Mouse (Mus musculus): ENCODE measurements at regions not wholly inside any gene's neighbourhood (a gene's known extent, or its start where the extent isn't known, plus 50 kb on each side); places are given as distances from the start of the nearest gene placed in this dataset.

GRCm38 (mm10) chr7:138650946-138651345 is 194.9 kb upstream of the Ppp2r2d start:
- H3K27me3 ChIP-seq (replicated peaks; ENCODE audit: control insufficient read depth, insufficient read depth, low read length), result no peaks in the 10 kb centered on the region
- H3K9ac ChIP-seq (ENCODE audit: low read depth, low read length), result no peak overlapping the region
- ATAC-seq, result no peak
- no peak overlapping the region for H3K27ac ChIP-seq (ENCODE audit: low read depth, low read length)
- no peaks in the 10 kb centered on the region for H3K9me3 ChIP-seq (ENCODE audit: control insufficient read depth)
- no peaks in the 10 kb centered on the region for H3K4me1 ChIP-seq (replicated peaks; ENCODE audit: control insufficient read depth, insufficient read depth, low read length)
- TF ChIP-seq CTCF (IDR thresholded peaks at IDR 0.05; ENCODE audit: low read depth), result no peak
- H3K36me3 ChIP-seq (ENCODE audit: control insufficient read depth, insufficient read depth), result no peaks in the 10 kb centered on the region
- WGBS, result 82% methylated on average over 5 of the region's 5 CpGs
- H3K4me3 ChIP-seq (ENCODE audit: low read depth, low read length), result no peak overlapping the region
- no peak overlapping the region for H3K4me2 ChIP-seq (replicated peaks; ENCODE audit: low read depth)

DNA sequence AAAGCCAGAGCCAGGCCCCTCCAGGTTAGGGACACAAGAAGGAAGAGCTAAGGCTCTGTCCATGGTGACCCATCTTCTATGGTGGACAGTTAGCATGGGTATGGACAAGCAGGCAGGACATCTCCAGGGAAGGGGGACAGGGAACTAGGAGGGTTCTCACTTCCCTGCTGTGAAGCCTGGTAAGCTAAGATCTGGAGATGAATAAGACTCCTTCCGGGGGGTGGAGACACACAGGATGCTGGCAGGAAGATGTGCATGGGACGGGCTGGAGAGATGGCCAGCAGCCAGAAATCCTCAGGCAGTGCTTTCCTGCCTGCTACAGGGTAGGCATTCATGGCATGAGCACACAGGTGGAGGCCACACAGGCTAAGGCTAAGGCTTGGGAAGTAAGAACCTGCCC is 198.2 kb upstream of the Ppp2r2d start:
- Histone ChIP-seq H3K27me3 (replicated peaks; ENCODE audit: control insufficient read depth, insufficient read depth, low read length) (no peaks in the 10 kb centered on the region), H3K27ac (ENCODE audit: low read depth, low read length) (no peak overlapping the region), H3K9me3 (ENCODE audit: control insufficient read depth) (no peaks in the 10 kb centered on the region), H3K4me1 (replicated peaks; ENCODE audit: control insufficient read depth, insufficient read depth, low read length) (no peaks in the 10 kb centered on the region), H3K4me2 (replicated peaks; ENCODE audit: low read depth) (no peak overlapping the region), H3K4me3 (ENCODE audit: low read depth, low read length) (no peak overlapping the region), H3K9ac (ENCODE audit: low read depth, low read length) (no peak overlapping the region), H3K36me3 (ENCODE audit: control insufficient read depth, insufficient read depth) (no peaks in the 10 kb centered on the region)
- 66% methylated on average over 2 of the region's 2 CpGs for WGBS
- no peak for TF ChIP-seq CTCF (IDR thresholded peaks at IDR 0.05; ENCODE audit: low read depth)
- ATAC-seq, result no peak

GRCm38 (mm10) chr7:138640492-138641165 is 205.2 kb upstream of the Ppp2r2d start:
- no peaks in the 10 kb centered on the region for H3K9me3 ChIP-seq (ENCODE audit: control insufficient read depth)
- H3K4me2 ChIP-seq (replicated peaks; ENCODE audit: low read depth), result no peak overlapping the region
- no peak overlapping the region for H3K4me3 ChIP-seq (ENCODE audit: low read depth, low read length)
- ATAC-seq, result no peak
- TF ChIP-seq CTCF (IDR thresholded peaks at IDR 0.05; ENCODE audit: low read depth), result no peak
- H3K27me3 ChIP-seq (replicated peaks; ENCODE audit: control insufficient read depth, insufficient read depth, low read length), result no peaks in the 10 kb centered on the region
- H3K27ac ChIP-seq (ENCODE audit: low read depth, low read length), result no peak overlapping the region
- no peak overlapping the region for H3K9ac ChIP-seq (ENCODE audit: low read depth, low read length)
- 65% methylated on average over 6 of the region's 6 CpGs for WGBS
- H3K36me3 ChIP-seq (ENCODE audit: control insufficient read depth, insufficient read depth), result no peaks in the 10 kb centered on the region
- no peaks in the 10 kb centered on the region for H3K4me1 ChIP-seq (replicated peaks; ENCODE audit: control insufficient read depth, insufficient read depth, low read length)

DNA sequence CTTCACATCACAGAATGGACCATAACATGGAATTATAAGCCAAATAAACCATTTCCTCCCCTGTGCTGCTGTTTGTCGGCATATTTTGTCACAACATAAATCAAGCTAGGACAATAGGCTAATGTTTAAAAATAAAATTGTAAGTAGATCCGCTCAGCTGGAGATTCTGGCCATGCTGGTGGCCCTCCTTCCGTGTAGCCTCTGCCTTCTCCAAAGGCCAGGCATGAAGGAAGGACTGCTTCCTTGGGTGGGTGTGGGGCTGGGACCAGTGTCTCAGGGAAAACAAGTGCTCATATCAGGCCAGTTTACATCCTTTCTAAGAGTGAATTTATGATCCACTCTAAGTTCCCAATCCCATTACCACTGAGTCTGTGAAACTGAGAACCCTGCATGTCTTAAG is 206.3 kb upstream of the Ppp2r2d start:
- no peaks in the 10 kb centered on the region for H3K36me3 ChIP-seq (ENCODE audit: control insufficient read depth, insufficient read depth)
- H3K4me3 ChIP-seq (ENCODE audit: low read depth, low read length), result no peak overlapping the region
- WGBS, result 68% methylated on average over 3 of the region's 3 CpGs

DNA sequence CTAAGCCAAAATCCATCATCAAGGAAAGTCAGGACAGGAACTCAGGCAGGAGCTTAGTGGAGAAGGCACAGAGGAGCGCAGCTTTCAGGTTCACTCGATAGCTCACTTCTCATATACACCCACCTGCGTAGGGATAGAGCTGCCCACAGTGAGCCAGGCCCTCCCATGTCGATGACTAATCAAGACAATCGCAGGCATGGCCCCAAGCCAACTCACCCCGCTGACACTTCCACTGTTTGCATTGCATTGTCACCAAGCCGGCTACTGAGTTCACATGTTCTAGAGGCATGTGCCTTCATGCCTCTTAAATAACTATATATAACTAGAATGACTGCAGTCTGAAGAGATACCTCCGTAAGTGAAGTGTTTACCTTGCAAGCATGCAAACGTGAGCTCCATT is 219.8 kb upstream of the Ppp2r2d start:
- Histone ChIP-seq H3K4me2 (replicated peaks; ENCODE audit: low read depth) (no peak overlapping the region), H3K27me3 (replicated peaks; ENCODE audit: control insufficient read depth, insufficient read depth, low read length) (0 out of 2 replicates have a peak, but pooled peaks cover 3% of the 10 kb centered on the region), H3K9ac (ENCODE audit: low read depth, low read length) (no peak overlapping the region), H3K9me3 (ENCODE audit: control insufficient read depth) (no peaks in the 10 kb centered on the region), H3K36me3 (ENCODE audit: control insufficient read depth, insufficient read depth) (no peaks in the 10 kb centered on the region), H3K4me3 (ENCODE audit: low read depth, low read length) (no peak overlapping the region), H3K4me1 (replicated peaks; ENCODE audit: control insufficient read depth, insufficient read depth, low read length) (no peaks in the 10 kb centered on the region), H3K27ac (ENCODE audit: low read depth, low read length) (no peak overlapping the region)
- ATAC-seq, result no peak
- 70% methylated on average over 9 of the region's 9 CpGs for WGBS
- TF ChIP-seq CTCF (IDR thresholded peaks at IDR 0.05; ENCODE audit: low read depth), result no peak

More for the DNA sequence above, 206.3 kb upstream of the Ppp2r2d start:
- ATAC-seq, result no peak
- no peaks in the 10 kb centered on the region for H3K27me3 ChIP-seq (replicated peaks; ENCODE audit: control insufficient read depth, insufficient read depth, low read length)
- no peaks in the 10 kb centered on the region for H3K9me3 ChIP-seq (ENCODE audit: control insufficient read depth)
- H3K4me2 ChIP-seq (replicated peaks; ENCODE audit: low read depth), result no peak overlapping the region
- H3K9ac ChIP-seq (ENCODE audit: low read depth, low read length), result no peak overlapping the region
- no peak overlapping the region for H3K27ac ChIP-seq (ENCODE audit: low read depth, low read length)
- no peak for TF ChIP-seq CTCF (IDR thresholded peaks at IDR 0.05; ENCODE audit: low read depth)
- H3K4me1 ChIP-seq (replicated peaks; ENCODE audit: control insufficient read depth, insufficient read depth, low read length), result no peaks in the 10 kb centered on the region

DNA sequence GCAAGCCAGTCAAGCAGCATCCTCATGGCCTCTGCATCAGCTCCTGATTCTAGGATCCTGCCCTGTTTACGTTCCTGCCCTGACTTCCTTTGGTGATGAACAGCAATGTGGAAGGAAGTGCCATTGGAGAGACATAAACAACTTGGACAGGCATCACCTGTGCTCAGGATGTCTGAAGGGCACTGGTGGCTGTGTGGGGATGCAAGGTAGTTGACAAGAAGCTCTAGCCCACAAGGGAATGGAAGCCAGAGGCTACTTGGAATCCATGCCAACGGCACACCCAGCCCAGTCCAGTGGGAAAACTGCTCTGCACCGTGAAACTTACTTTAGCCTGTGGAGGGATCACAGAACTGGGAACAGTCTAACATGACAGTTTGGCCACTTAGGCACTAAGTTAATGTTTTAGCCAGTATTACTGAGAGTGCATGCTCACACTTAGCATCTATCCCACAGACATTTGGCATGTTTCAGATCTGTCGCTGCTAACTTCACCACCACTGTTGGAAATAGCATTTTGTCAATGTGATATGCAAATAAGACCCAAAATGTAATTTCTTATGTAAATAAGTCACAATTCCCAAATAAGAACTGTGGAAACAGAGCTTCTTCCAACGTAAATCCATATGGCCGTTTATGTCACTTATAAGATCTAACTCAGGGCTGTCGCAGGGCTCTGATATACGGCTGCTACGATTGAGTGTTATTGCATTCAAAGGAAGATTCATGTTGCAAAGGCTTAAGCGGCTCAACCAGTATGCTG is 223.5 kb upstream of the Tcerg1l start:
- Histone ChIP-seq H3K4me3 (ENCODE audit: low read depth, low read length) (no peak overlapping the region), H3K27me3 (replicated peaks; ENCODE audit: control insufficient read depth, insufficient read depth, low read length) (0 out of 2 replicates have a peak, but pooled peaks cover 3% of the 10 kb centered on the region), H3K27ac (ENCODE audit: low read depth, low read length) (no peak overlapping the region), H3K4me1 (replicated peaks; ENCODE audit: control insufficient read depth, insufficient read depth, low read length) (no peaks in the 10 kb centered on the region), H3K9me3 (ENCODE audit: control insufficient read depth) (no peaks in the 10 kb centered on the region), H3K4me2 (replicated peaks; ENCODE audit: low read depth) (no peak overlapping the region), H3K9ac (ENCODE audit: low read depth, low read length) (no peak overlapping the region), H3K36me3 (ENCODE audit: control insufficient read depth, insufficient read depth) (no peaks in the 10 kb centered on the region)
- 79% methylated on average over 10 of the region's 10 CpGs for WGBS
- ATAC-seq, result no peak
- no peak for TF ChIP-seq CTCF (IDR thresholded peaks at IDR 0.05; ENCODE audit: low read depth)
